Mouse (Mus musculus): ENCODE measurements around the gene Chd9. TPM values are rescaled to one million over a fixed set of nuclear protein-coding genes. Genes with fewer than 3 reads are reported as not detected.

Chd9 gene
- polyA plus RNA-seq, 1 experiment from 2014 or later, result 103 TPM

GRCm38 (mm10) chr8:91065179-91065578, 237.0 kb downstream of the Chd9 start:
- ATAC-seq (ENCODE audit: low FRiP score), result no peak

GRCm38 (mm10) chr8:91069407-91069806, 241.3 kb downstream of the Chd9 start:
- Histone ChIP-seq H3K9me3 (ENCODE audit: control insufficient read depth, low read length) (no peaks in the 10 kb centered on the region), H3K36me3 (replicated peaks; ENCODE audit: control insufficient read depth, insufficient read depth) (0 out of 2 replicates have a peak, but pooled peaks cover under 1% of the 10 kb centered on the region), H3K4me3 (replicated peaks; ENCODE audit: low read length) (peak overlapping the region; percentile 61), H3K27ac (no peak overlapping the region; the same call in 1 of the 2 replicates), H3K4me2 (replicated peaks) (peak overlapping the region; percentile 67), H3K27me3 (ENCODE audit: control insufficient read depth, insufficient read depth, low read length) (no peaks in the 10 kb centered on the region), H3K4me1 (replicated peaks; ENCODE audit: control insufficient read depth, insufficient read depth, low read length) (peaks cover 20% of the 10 kb centered on the region), H3K9ac (peak overlapping the region; percentile 71)
- ATAC-seq (ENCODE audit: low FRiP score) (no peak), DNase-seq (ENCODE audit: low spot score) (no peak)
- WGBS, result 14% methylated on average over 10 of the region's 10 CpGs

More at GRCm38 (mm10) chr8:91065179-91065578, 237.0 kb downstream of the Chd9 start:
- Histone ChIP-seq H3K9ac (no peak overlapping the region), H3K4me2 (replicated peaks) (no peak overlapping the region), H3K4me1 (replicated peaks; ENCODE audit: control insufficient read depth, insufficient read depth, low read length) (peaks cover 8% of the 10 kb centered on the region; the same call in 1 of the 2 replicates), H3K36me3 (replicated peaks; ENCODE audit: control insufficient read depth, insufficient read depth) (no peaks in the 10 kb centered on the region), H3K27me3 (ENCODE audit: control insufficient read depth, insufficient read depth, low read length) (no peaks in the 10 kb centered on the region), H3K4me3 (replicated peaks; ENCODE audit: low read length) (no peak overlapping the region), H3K27ac (no peak overlapping the region), H3K9me3 (ENCODE audit: control insufficient read depth, low read length) (no peaks in the 10 kb centered on the region)
- DNase-seq (ENCODE audit: low spot score), result no peak
- 75% methylated on average over 4 of the region's 4 CpGs for WGBS

GRCm38 (mm10) chr8:91069834-91070233, 241.7 kb downstream of the Chd9 start, which contains the start of gene Rbl2:
Rbl2 (plus strand) TSS chr8:91070057.
- DNase-seq (ENCODE audit: low spot score) (peak; percentile 93), ATAC-seq (ENCODE audit: low FRiP score) (peak; percentile 97)
- Histone ChIP-seq H3K4me2 (replicated peaks) (peak within 1 kb of the TSS; percentile 67), H3K36me3 (replicated peaks; ENCODE audit: control insufficient read depth, insufficient read depth) (0 out of 2 replicates have a peak, but pooled peaks cover 4% of the 10 kb centered on the region), H3K27me3 (ENCODE audit: control insufficient read depth, insufficient read depth, low read length) (no peaks in the 10 kb centered on the region), H3K4me3 (replicated peaks; ENCODE audit: low read length) (peak within 1 kb of the TSS; percentile 61), H3K4me1 (replicated peaks; ENCODE audit: control insufficient read depth, insufficient read depth, low read length) (peaks cover 20% of the 10 kb centered on the region), H3K9ac (peak within 1 kb of the TSS; percentile 71), H3K9me3 (ENCODE audit: control insufficient read depth, low read length) (no peaks in the 10 kb centered on the region), H3K27ac (peak within 1 kb of the TSS; percentile 75)
- under 1% methylated on average over 25 of the region's 25 CpGs for WGBS

GRCm38 (mm10) chr8:91070275-91070859, 242.2 kb downstream of the Chd9 start:
- whole genome bisulfite sequencing, result under 1% methylated on average over 34 of the region's 34 CpGs
- peak overlapping the region; percentile 61 for H3K4me3 ChIP-seq (replicated peaks; ENCODE audit: low read length)
- no peaks in the 10 kb centered on the region for H3K27me3 ChIP-seq (ENCODE audit: control insufficient read depth, insufficient read depth, low read length)
- peak overlapping the region; percentile 67 for H3K4me2 ChIP-seq (replicated peaks)
- H3K4me1 ChIP-seq (replicated peaks; ENCODE audit: control insufficient read depth, insufficient read depth, low read length), result peaks cover 20% of the 10 kb centered on the region
- H3K27ac ChIP-seq, result peak overlapping the region; percentile 75
- 0 out of 2 replicates have a peak, but pooled peaks cover 4% of the 10 kb centered on the region for H3K36me3 ChIP-seq (replicated peaks; ENCODE audit: control insufficient read depth, insufficient read depth)
- no peaks in the 10 kb centered on the region for H3K9me3 ChIP-seq (ENCODE audit: control insufficient read depth, low read length)
- peak; percentile 72 for DNase-seq (ENCODE audit: low spot score)
- H3K9ac ChIP-seq, result peak overlapping the region; percentile 71
- peak; percentile 80 for ATAC-seq (ENCODE audit: low FRiP score)

GRCm38 (mm10) chr8:91077077-91077867, 249.1 kb downstream of the Chd9 start:
- H3K27ac ChIP-seq, result no peak overlapping the region
- no peak overlapping the region for H3K4me3 ChIP-seq (replicated peaks; ENCODE audit: low read length)
- no peak overlapping the region for H3K4me2 ChIP-seq (replicated peaks)
- no peaks in the 10 kb centered on the region for H3K4me1 ChIP-seq (replicated peaks; ENCODE audit: control insufficient read depth, insufficient read depth, low read length)
- DNase-seq (ENCODE audit: low spot score) (no peak), ATAC-seq (ENCODE audit: low FRiP score) (no peak)
- no peak overlapping the region for H3K9ac ChIP-seq
- H3K9me3 ChIP-seq (ENCODE audit: control insufficient read depth, low read length), result no peaks in the 10 kb centered on the region
- no peaks in the 10 kb centered on the region for H3K27me3 ChIP-seq (ENCODE audit: control insufficient read depth, insufficient read depth, low read length)
- 92% methylated on average over 12 of the region's 12 CpGs for WGBS
- peaks cover 41% of the 10 kb centered on the region for H3K36me3 ChIP-seq (replicated peaks; ENCODE audit: control insufficient read depth, insufficient read depth)

GRCm38 (mm10) chr8:91079678-91080077, 251.5 kb downstream of the Chd9 start:
- no peak overlapping the region for H3K4me2 ChIP-seq (replicated peaks)
- no peaks in the 10 kb centered on the region for H3K9me3 ChIP-seq (ENCODE audit: control insufficient read depth, low read length)
- WGBS, result 91% methylated on average over 2 of the region's 2 CpGs
- no peak overlapping the region for H3K4me3 ChIP-seq (replicated peaks; ENCODE audit: low read length)
- DNase-seq (ENCODE audit: low spot score) (no peak), ATAC-seq (ENCODE audit: low FRiP score) (no peak)
- H3K27me3 ChIP-seq (ENCODE audit: control insufficient read depth, insufficient read depth, low read length), result no peaks in the 10 kb centered on the region
- no peak overlapping the region for H3K27ac ChIP-seq
- peaks cover 51% of the 10 kb centered on the region for H3K36me3 ChIP-seq (replicated peaks; ENCODE audit: control insufficient read depth, insufficient read depth)
- H3K9ac ChIP-seq, result no peak overlapping the region
- no peaks in the 10 kb centered on the region for H3K4me1 ChIP-seq (replicated peaks; ENCODE audit: control insufficient read depth, insufficient read depth, low read length)

- 88% methylated on average over 7 of the region's 7 CpGs for WGBS
These were observed 253.8 kb downstream of the Chd9 start for GRCm38 (mm10) chr8:91081911-91082310.

GRCm38 (mm10) chr8:91082428-91082827, 254.3 kb downstream of the Chd9 start:
- no peak for ATAC-seq (ENCODE audit: low FRiP score)

More at GRCm38 (mm10) chr8:91081911-91082310, 253.8 kb downstream of the Chd9 start:
- Histone ChIP-seq H3K4me1 (replicated peaks; ENCODE audit: control insufficient read depth, insufficient read depth, low read length) (no peaks in the 10 kb centered on the region), H3K27me3 (ENCODE audit: control insufficient read depth, insufficient read depth, low read length) (no peaks in the 10 kb centered on the region), H3K36me3 (replicated peaks; ENCODE audit: control insufficient read depth, insufficient read depth) (peaks cover 62% of the 10 kb centered on the region), H3K9me3 (ENCODE audit: control insufficient read depth, low read length) (no peaks in the 10 kb centered on the region), H3K4me2 (replicated peaks) (no peak overlapping the region), H3K27ac (no peak overlapping the region), H3K4me3 (replicated peaks; ENCODE audit: low read length) (no peak overlapping the region), H3K9ac (no peak overlapping the region)
- no peak for DNase-seq (ENCODE audit: low spot score)
- no peak for ATAC-seq (ENCODE audit: low FRiP score)

GRCm38 (mm10) chr8:91088452-91088851, 260.3 kb downstream of the Chd9 start:
- Histone ChIP-seq H3K9ac (no peak overlapping the region), H3K4me3 (replicated peaks; ENCODE audit: low read length) (no peak overlapping the region), H3K27me3 (ENCODE audit: control insufficient read depth, insufficient read depth, low read length) (no peaks in the 10 kb centered on the region), H3K27ac (no peak overlapping the region), H3K9me3 (ENCODE audit: control insufficient read depth, low read length) (no peaks in the 10 kb centered on the region), H3K4me2 (replicated peaks) (no peak overlapping the region), H3K36me3 (replicated peaks; ENCODE audit: control insufficient read depth, insufficient read depth) (peaks cover 84% of the 10 kb centered on the region), H3K4me1 (replicated peaks; ENCODE audit: control insufficient read depth, insufficient read depth, low read length) (no peaks in the 10 kb centered on the region)
- DNase-seq (ENCODE audit: low spot score) (no peak), ATAC-seq (ENCODE audit: low FRiP score) (no peak)
- WGBS, result 91% methylated on average over 7 of the region's 7 CpGs

More at GRCm38 (mm10) chr8:91082428-91082827, 254.3 kb downstream of the Chd9 start:
- WGBS, result 94% methylated on average over 12 of the region's 12 CpGs
- Histone ChIP-seq H3K4me3 (replicated peaks; ENCODE audit: low read length) (no peak overlapping the region), H3K4me2 (replicated peaks) (no peak overlapping the region), H3K27me3 (ENCODE audit: control insufficient read depth, insufficient read depth, low read length) (no peaks in the 10 kb centered on the region), H3K9ac (no peak overlapping the region), H3K36me3 (replicated peaks; ENCODE audit: control insufficient read depth, insufficient read depth) (peaks cover 62% of the 10 kb centered on the region), H3K27ac (no peak overlapping the region), H3K9me3 (ENCODE audit: control insufficient read depth, low read length) (no peaks in the 10 kb centered on the region), H3K4me1 (replicated peaks; ENCODE audit: control insufficient read depth, insufficient read depth, low read length) (no peaks in the 10 kb centered on the region)
- no peak for DNase-seq (ENCODE audit: low spot score)
